Mouse (Mus musculus) cortical plate, adult 2 months (tissue): ENCODE measurements around the gene Mybphl.

Experiments
- CTCF ChIP-seq: fragments of 200-500 bp; IDR thresholded peaks from 2 replicates; pipeline ENCODE4 v1.5.1; 2011; ENCODE audit warnings: mild to moderate bottlenecking, control low read depth, low read length; ENCODE audit not compliant: insufficient read depth; ENCODE audit errors: extremely low read depth
- POLR2A ChIP-seq: fragments of 200-500 bp; IDR thresholded peaks from 2 replicates; pipeline ENCODE4 v1.6.1; 2011; ENCODE audit warnings: mild to moderate bottlenecking, low read length, control low read depth; ENCODE audit not compliant: insufficient read depth; ENCODE audit errors: extremely low read depth

DNA sequence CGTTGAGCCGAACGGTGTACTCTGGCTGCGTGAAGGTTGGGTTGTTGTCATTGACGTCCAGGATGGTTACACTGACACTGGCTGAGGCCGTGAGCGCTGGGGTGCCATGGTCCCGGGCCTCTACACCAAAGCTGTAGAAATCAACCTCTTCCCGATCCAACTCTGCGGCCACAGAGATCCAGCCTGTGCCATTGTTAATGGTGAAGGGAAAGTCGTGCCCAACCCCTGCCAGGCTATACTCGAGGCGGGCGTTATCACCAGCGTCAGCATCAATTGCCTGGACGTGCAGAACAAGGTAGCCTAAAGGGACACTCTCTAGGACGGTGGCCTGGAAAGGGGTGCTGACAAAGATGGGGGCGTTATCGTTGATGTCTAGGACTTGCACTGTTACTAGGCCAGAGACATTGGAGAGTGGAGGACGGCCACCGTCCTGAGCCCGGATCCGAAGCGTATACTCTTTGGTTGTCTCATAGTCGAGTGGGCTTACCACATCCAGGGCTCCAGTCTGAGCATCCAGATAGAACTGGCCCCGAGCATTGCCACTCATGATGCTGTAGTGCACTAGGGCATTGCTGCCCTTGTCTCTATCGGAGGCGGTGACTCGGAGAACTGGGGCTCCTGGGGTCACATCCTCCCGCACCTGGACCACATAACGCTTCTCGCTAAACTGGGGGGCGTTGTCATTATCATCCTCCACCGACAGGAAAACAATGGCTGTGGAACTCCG lies 49.1 kb downstream of the Mybphl start:
- TF ChIP-seq CTCF (no peak), POLR2A (no peak)
